Mouse (Mus musculus): ENCODE data around the gene Gm20837. TPM values are rescaled to one million over a fixed set of nuclear protein-coding genes. Genes with fewer than 3 reads are reported as not detected.
"Not testable (repeated sequence)": the region's sequence is repeated elsewhere in the genome, so short reads cannot be mapped to it uniquely, and the experiment has no call there.

Gene Gm20837
- polyA plus RNA-seq (2014; fragmentation: Nextera tagmentation; extraction: Ambion mirVana): not detected in 2 replicates

DNA sequence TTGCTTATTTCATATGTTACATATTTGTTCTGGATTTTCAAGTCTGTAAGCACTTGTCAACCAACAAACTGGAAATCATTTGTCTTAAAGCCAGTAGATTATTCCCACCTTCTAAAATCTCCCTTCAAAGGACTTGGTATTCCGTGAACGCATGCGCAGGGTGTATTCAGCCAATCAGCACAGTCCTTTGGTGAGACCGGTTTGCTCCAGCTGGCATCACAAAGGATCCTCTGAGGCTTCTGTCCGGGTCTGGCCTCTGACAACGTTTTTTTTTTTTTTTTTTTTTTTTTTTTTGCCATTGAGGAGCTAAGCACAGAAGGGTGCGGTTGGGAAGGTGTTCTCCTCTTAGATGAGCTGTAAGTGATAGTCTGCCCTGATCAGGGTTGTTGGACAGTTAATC lies at the start of gene Gm20837:
Gene Gm20837 (plus strand): TSS at position 301 of the 400 bp plus-strand sequence.
- not testable (repeated sequence) for ATAC-seq (ENCODE audit: insufficient read depth); H3K9me3 ChIP-seq (ENCODE audit: low read depth, low read length); H3K4me3 ChIP-seq (ENCODE audit: low read depth, low read length); H3K27ac ChIP-seq (ENCODE audit: low read depth); H3K4me1 ChIP-seq (ENCODE audit: insufficient read depth); DNase-seq; H3K27me3 ChIP-seq (ENCODE audit: insufficient read depth, low read length); H3K36me3 ChIP-seq (ENCODE audit: insufficient read depth); H3K4me2 ChIP-seq; H3K9ac ChIP-seq
- no CpG with 5 or more reads among the region's 7 CpGs for WGBS

All from lung, embryonic 14.5 days (tissue).